Mouse (Mus musculus): ENCODE results near the gene Tmcc3. TPM values are rescaled to one million over a fixed set of nuclear protein-coding genes. Genes with fewer than 3 reads are reported as not detected.

The Tmcc3 gene
- polyA plus RNA-seq, 1 experiment from 2014 or later, result 7.8 TPM

DNA sequence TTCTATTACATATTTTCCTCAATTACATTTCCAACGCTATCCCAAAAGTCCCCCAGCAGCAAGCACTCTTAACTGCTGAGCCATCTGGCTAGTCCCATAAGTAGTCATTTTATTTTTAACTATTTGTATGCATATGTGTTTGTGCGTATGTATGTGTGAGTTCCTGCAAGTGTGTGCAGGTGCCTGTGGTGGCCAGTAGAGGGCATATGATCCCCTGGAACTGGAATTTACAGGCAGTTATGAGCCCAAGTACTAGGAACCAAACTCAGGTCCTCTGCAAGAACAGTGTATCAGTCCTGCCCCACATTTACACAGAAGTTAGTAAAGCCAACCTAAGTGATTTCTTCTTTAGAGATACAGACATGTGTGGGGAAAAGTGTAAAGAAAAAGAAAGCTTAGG lies 68.3 kb downstream of the Tmcc3 start:
- H3K27ac ChIP-seq, result peak overlapping the region; percentile 82; the same call in 1 of the 2 replicates
- H3K36me3 ChIP-seq, result no peaks in the 10 kb centered on the region
- WGBS, result 97% methylated on average over 2 of the region's 2 CpGs
- H3K4me2 ChIP-seq, result no peak overlapping the region
- no peak for ATAC-seq (replicated peaks; ENCODE audit: low FRiP score)
- 0 out of 2 replicates have a peak, but pooled peaks cover 4% of the 10 kb centered on the region for H3K9me3 ChIP-seq (replicated peaks)
- peaks cover 31% of the 10 kb centered on the region for H3K4me1 ChIP-seq
- no peaks in the 10 kb centered on the region for H3K27me3 ChIP-seq
- no peak overlapping the region for H3K9ac ChIP-seq
- H3K4me3 ChIP-seq (replicated peaks), result no peak overlapping the region

DNA sequence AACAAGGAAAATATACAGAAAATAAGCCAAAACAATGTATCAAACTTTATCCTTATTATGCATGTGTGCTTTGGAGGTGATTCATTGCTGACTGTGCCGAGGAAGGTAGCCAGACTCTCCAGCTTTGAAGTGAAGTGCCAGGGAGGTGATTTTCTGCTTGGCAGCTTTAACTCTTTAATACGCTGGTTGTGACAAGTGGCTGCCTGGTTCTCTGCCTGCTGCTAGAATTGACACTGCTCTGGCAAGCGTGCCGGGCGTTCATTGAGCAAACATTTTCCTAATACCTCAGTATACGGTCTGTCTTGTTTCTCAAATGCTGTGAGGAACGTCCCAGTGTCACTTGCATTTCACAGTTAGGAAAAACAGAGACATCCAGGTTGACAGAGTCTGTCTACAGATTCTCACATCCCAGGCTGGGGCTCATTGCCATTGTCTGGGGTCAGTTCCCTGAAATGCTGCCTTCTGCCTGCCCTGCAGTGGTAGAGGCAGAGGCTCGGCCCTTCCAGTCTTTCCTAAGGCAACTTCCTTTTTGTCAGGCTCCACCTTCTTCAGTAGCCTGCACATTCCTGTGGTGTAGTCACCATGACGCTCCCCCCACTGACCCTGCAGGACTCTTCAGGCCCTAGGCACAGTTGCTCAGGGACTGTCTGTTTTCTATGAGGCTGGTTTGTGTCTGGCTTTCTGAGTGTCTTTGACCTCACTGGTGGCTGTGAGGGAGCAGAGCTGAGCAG lies 69.1 kb downstream of the Tmcc3 start:
- H3K9ac ChIP-seq, result no peak overlapping the region
- H3K27me3 ChIP-seq, result no peaks in the 10 kb centered on the region
- no peaks in the 10 kb centered on the region for H3K36me3 ChIP-seq
- H3K27ac ChIP-seq, result peak overlapping the region; percentile 82
- H3K4me1 ChIP-seq, result peaks cover 31% of the 10 kb centered on the region
- ATAC-seq (replicated peaks; ENCODE audit: low FRiP score), result peak; percentile 85
- peaks cover 4% of the 10 kb centered on the region; the same call in 1 of the 2 replicates for H3K9me3 ChIP-seq (replicated peaks)
- peak overlapping the region; percentile 17; the same call in 1 of the 2 replicates for H3K4me2 ChIP-seq
- H3K4me3 ChIP-seq (replicated peaks), result no peak overlapping the region
- 43% methylated on average over 9 of the region's 9 CpGs for WGBS

DNA sequence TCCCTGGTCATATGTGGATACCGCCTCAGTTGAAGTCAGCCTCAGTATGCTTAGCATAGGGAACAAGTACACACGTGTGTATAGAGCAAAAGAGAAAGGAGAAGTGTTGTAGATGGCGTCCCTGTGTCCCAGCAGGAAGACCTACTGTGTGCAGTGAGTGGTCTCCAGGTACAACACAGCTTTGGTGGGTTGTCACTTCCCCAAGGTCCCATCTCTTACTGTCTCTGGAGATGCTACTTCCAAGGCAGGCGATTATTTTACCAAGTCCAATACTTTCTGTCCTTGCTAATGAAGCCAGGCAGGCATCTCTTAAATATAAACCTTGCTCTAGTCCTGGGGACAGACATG lies 69.6 kb downstream of the Tmcc3 start:
- no peaks in the 10 kb centered on the region for H3K27me3 ChIP-seq
- 80% methylated on average over 4 of the region's 4 CpGs for WGBS
- H3K36me3 ChIP-seq, result no peaks in the 10 kb centered on the region
- peaks cover 4% of the 10 kb centered on the region; the same call in 1 of the 2 replicates for H3K9me3 ChIP-seq (replicated peaks)
- peaks cover 31% of the 10 kb centered on the region for H3K4me1 ChIP-seq
- no peak overlapping the region for H3K4me2 ChIP-seq
- no peak overlapping the region for H3K9ac ChIP-seq
- H3K4me3 ChIP-seq (replicated peaks), result no peak overlapping the region
- H3K27ac ChIP-seq, result peak overlapping the region; percentile 82
- no peak for ATAC-seq (replicated peaks; ENCODE audit: low FRiP score)

DNA sequence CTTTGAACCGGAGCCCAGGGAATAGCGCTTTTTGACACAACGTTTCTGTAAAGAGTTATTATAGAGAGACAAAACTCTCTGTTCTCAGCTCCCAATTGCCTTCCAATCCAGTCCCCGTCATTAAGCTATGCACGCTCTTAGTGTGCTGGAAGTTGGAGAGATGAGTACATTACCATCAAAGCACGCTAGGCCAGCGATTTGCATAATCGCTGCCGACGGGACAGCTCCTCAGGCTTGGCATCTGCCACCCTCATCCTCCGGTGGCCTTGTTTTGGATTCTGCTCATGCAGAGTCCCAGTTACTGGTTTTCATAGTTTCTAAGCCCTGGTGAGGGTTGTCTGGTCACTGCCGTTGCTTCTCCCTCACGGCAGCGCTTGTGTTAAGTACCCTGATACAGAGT lies 70.9 kb downstream of the Tmcc3 start:
- no peak overlapping the region for H3K4me3 ChIP-seq (replicated peaks)
- no peak overlapping the region for H3K9ac ChIP-seq
- H3K27ac ChIP-seq, result no peak overlapping the region
- H3K36me3 ChIP-seq, result no peaks in the 10 kb centered on the region
- 92% methylated on average over 14 of the region's 14 CpGs for WGBS
- H3K27me3 ChIP-seq, result no peaks in the 10 kb centered on the region
- peaks cover 29% of the 10 kb centered on the region for H3K4me1 ChIP-seq
- ATAC-seq (replicated peaks; ENCODE audit: low FRiP score), result no peak
- peaks cover 4% of the 10 kb centered on the region; the same call in 1 of the 2 replicates for H3K9me3 ChIP-seq (replicated peaks)
- no peak overlapping the region for H3K4me2 ChIP-seq

DNA sequence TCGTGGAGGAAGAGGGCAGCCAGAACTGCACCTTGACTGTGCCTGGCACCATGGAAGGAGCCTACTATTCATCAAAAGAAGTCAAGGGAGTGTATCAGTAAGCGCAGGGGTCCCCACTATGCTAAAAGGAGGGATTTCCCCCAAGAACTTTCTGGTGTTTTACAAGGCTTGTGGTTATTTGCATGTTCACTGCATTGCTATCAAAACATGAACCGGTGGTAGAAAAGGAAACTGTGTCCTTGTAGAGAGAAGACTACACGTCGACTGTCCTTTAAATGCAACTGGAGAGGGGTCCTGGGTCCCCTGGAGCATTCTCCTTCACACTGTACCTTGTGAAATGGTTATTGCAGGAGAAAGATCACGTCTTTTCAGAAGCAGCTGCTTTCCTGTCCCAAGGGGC lies 71.8 kb downstream of the Tmcc3 start:
- Histone ChIP-seq H3K27me3 (no peaks in the 10 kb centered on the region), H3K27ac (no peak overlapping the region), H3K9me3 (replicated peaks) (peaks cover 4% of the 10 kb centered on the region; the same call in 1 of the 2 replicates), H3K4me3 (replicated peaks) (no peak overlapping the region), H3K9ac (no peak overlapping the region), H3K36me3 (no peaks in the 10 kb centered on the region), H3K4me2 (no peak overlapping the region), H3K4me1 (peaks cover 20% of the 10 kb centered on the region)
- 90% methylated on average over 6 of the region's 6 CpGs for WGBS
- no peak for ATAC-seq (replicated peaks; ENCODE audit: low FRiP score)

DNA sequence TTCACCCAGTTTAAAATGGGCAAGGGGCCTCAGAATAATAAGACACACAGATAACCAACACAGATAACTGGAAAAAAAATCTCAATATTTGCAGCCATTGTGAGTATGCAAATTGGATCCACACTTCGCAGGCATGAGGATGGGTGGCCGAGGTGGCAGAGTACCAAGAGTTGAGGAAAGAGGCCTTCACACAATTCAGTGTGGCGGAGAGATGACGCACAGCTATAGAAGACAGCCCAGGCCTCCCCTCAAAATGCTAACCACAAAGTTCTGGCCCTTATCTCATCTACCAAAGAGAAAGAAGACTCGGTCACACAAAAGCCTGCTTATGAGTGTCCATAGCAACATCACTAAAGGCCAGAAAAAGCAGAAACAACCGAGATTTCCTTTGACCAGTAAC lies 77.5 kb downstream of the Tmcc3 start:
- Histone ChIP-seq H3K9me3 (replicated peaks) (no peaks in the 10 kb centered on the region; the same call in none of the 2 replicates), H3K9ac (no peak overlapping the region), H3K4me1 (peaks cover 3% of the 10 kb centered on the region; the same call in 1 of the 2 replicates), H3K4me3 (replicated peaks) (no peak overlapping the region), H3K4me2 (no peak overlapping the region), H3K27me3 (no peaks in the 10 kb centered on the region), H3K27ac (no peak overlapping the region), H3K36me3 (no peaks in the 10 kb centered on the region)
- no peak for ATAC-seq (replicated peaks; ENCODE audit: low FRiP score)
- 88% methylated on average over 6 of the region's 6 CpGs for WGBS

DNA sequence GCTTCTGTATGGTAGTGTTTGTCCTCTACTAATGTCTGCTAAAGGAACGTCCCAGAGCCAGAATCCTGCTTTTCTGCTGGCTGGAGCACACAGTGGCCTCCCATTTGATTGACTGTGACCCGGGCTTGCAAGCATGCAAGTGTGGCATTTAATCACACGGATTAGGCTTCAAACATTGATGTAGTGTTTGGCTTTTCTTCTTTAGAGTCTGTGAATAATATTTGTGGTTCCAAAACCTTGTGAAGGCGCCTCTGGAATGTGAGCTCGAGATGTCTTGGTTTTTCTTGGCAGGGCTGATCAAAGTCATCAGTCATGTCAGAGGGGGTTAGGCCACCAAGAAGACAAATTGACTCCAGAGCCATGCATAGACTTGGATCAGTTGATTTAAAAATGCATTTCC lies 79.3 kb downstream of the Tmcc3 start:
- peak; percentile 74; the same call in 1 of the 2 replicates for ATAC-seq (replicated peaks; ENCODE audit: low FRiP score)
- H3K4me3 ChIP-seq (replicated peaks), result no peak overlapping the region
- H3K9me3 ChIP-seq (replicated peaks), result no peaks in the 10 kb centered on the region; the same call in 1 of the 2 replicates
- no peaks in the 10 kb centered on the region for H3K36me3 ChIP-seq
- no peaks in the 10 kb centered on the region for H3K27me3 ChIP-seq
- 66% methylated on average over 5 of the region's 5 CpGs for WGBS
- H3K4me1 ChIP-seq, result peaks cover 3% of the 10 kb centered on the region; the same call in 1 of the 2 replicates
- no peak overlapping the region for H3K4me2 ChIP-seq
- H3K27ac ChIP-seq, result peak overlapping the region; percentile 73; the same call in 1 of the 2 replicates
- H3K9ac ChIP-seq, result no peak overlapping the region

DNA sequence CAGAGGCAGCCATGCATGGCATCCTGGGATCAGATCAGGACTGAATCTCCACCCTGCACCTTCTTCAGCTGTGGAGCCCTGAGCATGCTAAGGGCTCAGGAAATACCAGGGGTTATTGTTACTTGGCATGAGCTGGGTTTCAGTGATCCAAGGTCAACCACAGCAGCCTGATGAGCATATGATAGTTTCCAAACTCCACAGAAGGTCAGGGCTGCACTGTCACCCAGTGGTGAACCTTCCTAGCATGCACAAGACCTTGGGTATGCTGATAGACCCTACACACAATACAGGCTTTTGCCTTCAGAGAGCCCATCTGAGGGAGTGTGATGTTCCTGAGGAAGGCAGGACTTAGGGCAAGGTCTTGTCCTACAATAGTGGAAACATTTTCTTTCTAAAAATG lies 82.5 kb downstream of the Tmcc3 start:
- ATAC-seq (replicated peaks; ENCODE audit: low FRiP score), result no peak
- no peak overlapping the region for H3K9ac ChIP-seq

DNA sequence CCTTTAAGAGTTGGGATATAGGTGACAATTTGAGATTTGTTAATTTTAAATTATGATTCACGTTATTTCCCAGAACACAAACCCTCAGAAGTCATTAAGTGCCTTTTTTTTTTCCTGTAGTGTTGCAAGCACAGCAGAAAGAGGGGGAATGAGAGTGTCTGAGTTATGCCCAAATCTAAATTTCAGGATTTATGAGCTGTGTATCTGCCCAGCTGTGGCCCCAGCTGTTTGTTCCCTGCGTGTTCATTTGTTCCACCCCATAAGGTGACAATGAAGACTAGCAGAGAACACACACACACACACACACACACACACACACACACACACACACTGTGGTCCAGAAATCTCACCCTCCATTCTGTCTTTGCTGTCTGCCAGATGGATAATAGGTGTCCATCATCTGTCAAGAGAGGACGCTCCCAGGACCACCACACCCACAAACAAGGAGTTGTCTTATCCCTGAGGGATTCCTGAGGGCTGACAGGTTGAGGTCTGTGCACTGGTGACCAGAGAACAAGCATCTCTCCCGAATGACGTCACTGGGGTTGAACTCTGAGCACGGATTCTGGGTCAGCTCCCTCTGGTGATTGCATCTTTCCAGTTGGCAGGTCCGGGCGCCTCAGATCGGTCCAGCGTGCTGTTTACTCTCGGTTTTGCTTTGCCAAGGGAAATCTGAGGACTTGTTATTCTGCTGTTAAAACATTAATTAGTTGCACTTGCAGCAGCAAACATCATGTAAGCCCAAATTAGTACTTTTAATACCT lies 86.3 kb downstream of the Tmcc3 start:
- Histone ChIP-seq H3K4me2 (no peak overlapping the region), H3K36me3 (no peaks in the 10 kb centered on the region), H3K9ac (no peak overlapping the region), H3K9me3 (replicated peaks) (no peaks in the 10 kb centered on the region; the same call in 1 of the 2 replicates), H3K4me3 (replicated peaks) (no peak overlapping the region), H3K27me3 (no peaks in the 10 kb centered on the region), H3K27ac (no peak overlapping the region), H3K4me1 (peaks cover 8% of the 10 kb centered on the region; the same call in 1 of the 2 replicates)
- peak; percentile 61; the same call in 1 of the 2 replicates for ATAC-seq (replicated peaks; ENCODE audit: low FRiP score)
- WGBS, result 47% methylated on average over 11 of the region's 11 CpGs

More for the DNA sequence above, 82.5 kb downstream of the Tmcc3 start:
- no peaks in the 10 kb centered on the region; the same call in 1 of the 2 replicates for H3K9me3 ChIP-seq (replicated peaks)
- H3K27ac ChIP-seq, result no peak overlapping the region
- no peaks in the 10 kb centered on the region for H3K36me3 ChIP-seq
- peaks cover 9% of the 10 kb centered on the region for H3K4me1 ChIP-seq
- no peak overlapping the region for H3K4me2 ChIP-seq
- no peak overlapping the region for H3K4me3 ChIP-seq (replicated peaks)
- H3K27me3 ChIP-seq, result no peaks in the 10 kb centered on the region

DNA sequence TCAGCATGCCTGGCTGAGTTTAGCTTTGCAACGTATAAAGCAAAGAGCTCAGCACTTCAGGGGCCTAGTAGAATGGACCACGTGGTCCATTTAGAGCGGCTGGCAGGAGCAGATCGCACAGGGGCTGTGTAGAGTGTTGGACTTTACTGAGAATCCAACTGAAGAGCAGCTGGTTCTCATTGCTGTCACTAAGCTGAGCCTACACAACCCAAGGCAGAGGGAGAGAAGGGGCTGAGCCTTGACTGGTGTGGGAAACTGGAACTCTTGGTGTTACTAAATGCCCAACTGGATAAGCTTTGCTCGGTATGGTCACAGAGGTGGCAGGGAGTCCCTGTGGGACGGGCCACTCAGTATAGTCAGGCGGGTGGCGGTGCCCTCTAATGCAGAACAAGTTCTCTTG lies 89.1 kb downstream of the Tmcc3 start:
- WGBS, result 76% methylated on average over 8 of the region's 8 CpGs
- ATAC-seq (replicated peaks; ENCODE audit: low FRiP score), result no peak
- no peaks in the 10 kb centered on the region for H3K36me3 ChIP-seq
- peaks cover 8% of the 10 kb centered on the region; the same call in 1 of the 2 replicates for H3K4me1 ChIP-seq
- H3K4me2 ChIP-seq, result no peak overlapping the region
- no peak overlapping the region for H3K9ac ChIP-seq
- no peaks in the 10 kb centered on the region for H3K27me3 ChIP-seq
- no peak overlapping the region for H3K4me3 ChIP-seq (replicated peaks)
- H3K9me3 ChIP-seq (replicated peaks), result no peaks in the 10 kb centered on the region
- H3K27ac ChIP-seq, result no peak overlapping the region

DNA sequence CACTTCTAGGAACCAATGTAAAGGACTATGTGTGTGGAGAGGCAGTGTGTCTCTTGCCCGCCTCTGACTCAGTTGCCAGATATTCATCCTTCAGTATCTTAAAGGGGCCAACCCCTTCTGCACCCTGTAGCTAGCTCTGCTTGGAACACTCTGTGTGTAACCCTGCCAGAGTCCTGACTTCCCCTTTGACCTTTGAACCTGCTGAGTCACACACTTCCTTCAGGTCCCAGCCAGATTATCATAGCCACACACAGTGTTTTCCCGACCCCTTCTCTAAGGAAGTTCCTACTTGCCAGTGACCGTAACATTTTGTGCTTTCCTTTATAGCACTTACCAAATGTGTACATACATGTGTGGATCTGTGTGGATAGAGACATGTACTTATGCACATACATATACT lies 93.7 kb downstream of the Tmcc3 start:
- no peak overlapping the region for H3K9ac ChIP-seq
- WGBS, result 61% methylated on average over 3 of the region's 3 CpGs
- 0 out of 2 replicates have a peak, but pooled peaks cover 4% of the 10 kb centered on the region for H3K27me3 ChIP-seq
- no peaks in the 10 kb centered on the region for H3K36me3 ChIP-seq
- H3K9me3 ChIP-seq (replicated peaks), result no peaks in the 10 kb centered on the region
- peaks cover 15% of the 10 kb centered on the region for H3K4me1 ChIP-seq
- no peak overlapping the region for H3K27ac ChIP-seq
- H3K4me3 ChIP-seq (replicated peaks), result no peak overlapping the region
- no peak for ATAC-seq (replicated peaks; ENCODE audit: low FRiP score)
- H3K4me2 ChIP-seq, result no peak overlapping the region

DNA sequence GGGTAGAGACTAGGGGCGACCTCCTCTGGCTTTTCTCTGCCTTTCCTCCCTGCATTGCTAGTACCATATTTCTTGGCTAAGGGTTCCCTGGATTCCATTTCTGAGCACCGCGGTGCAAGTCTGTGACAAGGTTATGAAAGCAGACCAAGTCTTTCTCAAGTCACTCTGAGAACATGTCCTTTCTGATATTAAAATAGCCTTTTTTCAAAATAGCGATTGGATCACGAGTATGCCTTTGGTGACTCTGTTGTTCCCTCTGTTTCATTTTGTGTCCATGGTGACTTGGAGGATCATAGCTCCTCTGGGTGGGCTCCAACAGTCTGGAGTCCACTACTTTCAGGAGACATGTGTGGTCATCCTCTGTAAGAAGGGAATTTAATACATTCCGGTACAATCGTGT lies 95.1 kb downstream of the Tmcc3 start:
- Histone ChIP-seq H3K36me3 (no peaks in the 10 kb centered on the region), H3K4me2 (no peak overlapping the region), H3K27ac (no peak overlapping the region), H3K9ac (no peak overlapping the region), H3K4me3 (replicated peaks) (no peak overlapping the region), H3K4me1 (peaks cover 13% of the 10 kb centered on the region), H3K27me3 (0 out of 2 replicates have a peak, but pooled peaks cover 4% of the 10 kb centered on the region), H3K9me3 (replicated peaks) (no peaks in the 10 kb centered on the region)
- ATAC-seq (replicated peaks; ENCODE audit: low FRiP score), result no peak
- 90% methylated on average over 7 of the region's 7 CpGs for WGBS

Measured in kidney, embryonic 15.5 days (tissue).